Mouse (Mus musculus): ENCODE results near the gene Cebpa. TPM values are rescaled to one million over a fixed set of nuclear protein-coding genes. Genes with fewer than 3 reads are reported as not detected.

Gene Cebpa
- total RNA-seq, 2 experiments from 2014 or later = 8.0 to 22.5 TPM

DNA sequence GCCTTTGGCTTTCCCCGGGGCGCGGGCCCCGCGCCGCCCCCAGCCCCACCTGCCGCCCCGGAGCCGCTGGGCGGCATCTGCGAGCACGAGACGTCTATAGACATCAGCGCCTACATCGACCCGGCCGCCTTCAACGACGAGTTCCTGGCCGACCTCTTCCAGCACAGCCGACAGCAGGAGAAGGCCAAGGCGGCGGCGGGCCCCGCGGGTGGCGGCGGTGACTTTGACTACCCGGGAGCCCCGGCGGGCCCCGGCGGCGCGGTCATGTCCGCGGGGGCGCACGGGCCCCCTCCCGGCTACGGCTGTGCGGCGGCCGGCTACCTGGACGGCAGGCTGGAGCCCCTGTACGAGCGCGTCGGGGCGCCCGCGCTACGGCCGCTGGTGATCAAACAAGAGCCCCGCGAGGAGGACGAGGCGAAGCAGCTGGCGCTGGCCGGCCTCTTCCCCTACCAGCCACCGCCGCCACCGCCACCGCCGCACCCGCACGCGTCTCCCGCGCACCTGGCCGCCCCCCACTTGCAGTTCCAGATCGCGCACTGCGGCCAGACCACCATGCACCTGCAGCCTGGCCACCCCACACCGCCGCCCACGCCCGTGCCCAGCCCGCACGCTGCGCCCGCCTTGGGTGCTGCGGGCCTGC, 533 bp downstream of the Cebpa start:
- peak in 1 of 2 experiments; percentile 38 for DNase-seq

DNA sequence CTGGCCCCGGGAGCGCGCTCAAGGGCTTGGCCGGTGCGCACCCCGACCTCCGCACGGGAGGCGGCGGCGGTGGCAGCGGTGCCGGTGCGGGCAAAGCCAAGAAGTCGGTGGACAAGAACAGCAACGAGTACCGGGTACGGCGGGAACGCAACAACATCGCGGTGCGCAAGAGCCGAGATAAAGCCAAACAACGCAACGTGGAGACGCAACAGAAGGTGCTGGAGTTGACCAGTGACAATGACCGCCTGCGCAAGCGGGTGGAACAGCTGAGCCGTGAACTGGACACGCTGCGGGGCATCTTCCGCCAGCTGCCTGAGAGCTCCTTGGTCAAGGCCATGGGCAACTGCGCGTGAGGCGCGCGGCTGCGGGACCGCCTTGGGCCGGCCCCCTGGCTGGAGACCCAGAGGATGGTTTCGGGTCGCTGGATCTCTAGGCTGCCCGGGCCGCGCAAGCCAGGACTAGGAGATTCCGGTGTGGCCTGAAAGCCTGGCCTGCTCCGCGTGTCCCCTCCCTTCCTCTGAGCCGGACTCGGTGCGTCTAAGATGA, 1.1 kb downstream of the Cebpa start:
- DNase-seq = peak; percentile 43 to 61

- no peak for DNase-seq
These were observed 2.1 kb downstream of the Cebpa start for GRCm38 (mm10) chr7:35121150-35121549.

DNA sequence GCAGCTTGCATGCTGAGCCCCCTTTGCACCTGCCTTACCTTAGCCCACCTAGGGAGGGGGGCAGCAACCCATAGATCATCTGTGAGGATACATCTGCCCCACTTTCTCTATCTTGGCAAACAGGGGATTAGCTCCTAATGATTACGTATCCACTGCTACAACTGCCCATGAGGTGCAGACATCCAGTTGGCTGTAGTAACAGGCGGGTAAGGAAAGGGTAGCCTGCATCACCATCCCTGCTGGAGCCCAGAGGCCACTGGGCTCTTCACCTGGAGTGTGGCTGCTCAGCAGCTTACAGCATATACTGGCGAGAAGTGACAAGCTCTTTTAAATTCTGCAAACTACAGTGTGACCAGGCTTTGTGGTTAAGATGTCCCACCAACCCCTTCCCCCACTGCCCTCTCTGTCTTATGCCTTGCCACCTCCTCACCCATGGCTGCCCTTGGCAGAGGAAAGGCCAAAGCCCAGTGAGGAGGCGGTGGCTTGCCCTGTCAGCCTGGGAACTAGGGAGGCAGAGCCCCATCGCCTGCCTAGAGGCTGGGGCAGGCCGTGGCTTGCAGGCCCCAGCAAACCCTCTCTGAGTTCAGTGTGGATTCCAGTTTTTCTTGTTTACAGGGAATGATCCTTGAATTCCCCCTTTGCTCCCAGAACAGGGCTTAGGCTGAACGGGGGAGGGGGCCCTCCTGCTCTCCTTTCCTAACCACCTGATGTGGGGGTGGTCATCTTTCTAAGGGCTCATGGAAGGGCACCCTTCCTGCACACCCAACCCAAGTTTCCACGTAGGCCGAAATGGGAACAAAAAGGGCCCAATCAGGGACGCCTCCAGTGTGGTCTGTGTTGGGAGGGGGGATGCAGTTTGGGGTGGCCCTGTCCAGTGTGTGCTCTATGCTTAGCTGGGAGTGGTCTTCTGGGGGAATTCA, 3.6 kb downstream of the Cebpa start:
- no peak for DNase-seq

DNA sequence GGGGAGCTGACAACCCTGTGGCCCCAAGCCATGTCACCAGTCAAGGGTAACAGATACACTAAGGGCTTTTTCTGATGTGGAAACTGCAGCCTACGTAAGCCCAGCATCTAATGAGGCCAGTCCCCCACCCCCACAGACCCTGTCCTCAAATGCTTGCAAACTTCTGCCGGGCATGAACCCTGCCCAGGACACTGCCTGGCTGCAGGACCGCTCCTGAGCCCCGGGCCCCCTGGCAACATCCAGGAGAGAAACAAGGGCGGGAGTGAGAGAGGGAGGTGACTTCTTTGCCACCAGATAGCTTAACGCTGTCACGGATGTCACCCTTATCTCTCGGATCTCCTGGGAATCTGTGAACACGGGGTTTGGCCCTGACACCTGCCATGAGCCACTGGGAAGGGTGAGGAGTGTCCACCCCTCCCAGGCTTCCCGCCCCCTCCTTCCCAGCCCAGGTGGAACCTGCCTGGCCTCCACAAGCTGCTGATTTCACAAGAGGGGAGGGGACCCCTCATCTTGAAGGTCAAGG, 4.4 kb downstream of the Cebpa start:
- no peak for DNase-seq

DNA sequence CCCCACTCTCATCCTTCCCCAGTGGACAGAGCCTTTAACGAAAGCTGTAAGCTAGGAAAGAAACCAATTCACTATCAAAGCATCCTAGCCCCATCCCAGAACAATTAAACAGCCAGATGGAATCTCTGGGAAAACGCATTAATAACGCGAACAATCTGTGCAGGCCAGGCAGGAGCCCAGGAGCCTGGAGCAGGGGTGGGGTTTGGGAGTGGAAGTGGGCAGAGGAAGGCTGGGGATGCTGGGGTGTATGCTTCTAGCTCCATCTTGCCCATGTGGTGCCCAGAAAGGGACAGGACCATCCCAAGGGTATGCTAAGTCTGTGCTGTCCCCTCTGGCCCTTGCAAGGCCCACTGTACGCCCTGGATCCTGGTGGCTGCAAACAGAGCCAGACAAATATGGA, 5.1 kb downstream of the Cebpa start:
- no peak for DNase-seq

GRCm38 (mm10) chr7:35124745-35125144, 5.7 kb downstream of the Cebpa start:
- DNase-seq = no peak

GRCm38 (mm10) chr7:35125971-35126370, 6.9 kb downstream of the Cebpa start:
- DNase-seq = no peak

DNA sequence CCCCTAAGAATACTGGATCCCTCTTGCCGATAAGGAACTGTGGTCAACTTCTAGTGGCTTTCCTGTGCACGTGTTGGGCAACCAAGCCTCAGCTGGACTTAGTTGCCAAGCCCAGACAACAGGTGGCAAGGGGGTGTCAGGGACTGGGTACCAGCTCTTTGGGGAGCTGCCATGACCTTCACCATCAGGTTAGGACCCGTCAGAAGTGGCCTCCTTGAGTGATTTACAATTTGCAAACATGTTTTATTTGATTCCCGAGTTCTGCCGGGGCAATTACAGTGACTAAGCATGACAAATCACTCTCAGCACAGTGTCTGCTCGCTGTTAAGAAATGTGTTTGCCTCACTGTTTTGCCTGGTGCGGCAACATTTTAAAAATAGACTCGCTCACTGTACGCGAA, 7.9 kb downstream of the Cebpa start:
- no peak for DNase-seq

- DNase-seq = no peak
These were observed 8.6 kb downstream of the Cebpa start for GRCm38 (mm10) chr7:35127721-35128120.

- no peak for DNase-seq
These were observed 9.8 kb downstream of the Cebpa start for GRCm38 (mm10) chr7:35128677-35129567.

DNA sequence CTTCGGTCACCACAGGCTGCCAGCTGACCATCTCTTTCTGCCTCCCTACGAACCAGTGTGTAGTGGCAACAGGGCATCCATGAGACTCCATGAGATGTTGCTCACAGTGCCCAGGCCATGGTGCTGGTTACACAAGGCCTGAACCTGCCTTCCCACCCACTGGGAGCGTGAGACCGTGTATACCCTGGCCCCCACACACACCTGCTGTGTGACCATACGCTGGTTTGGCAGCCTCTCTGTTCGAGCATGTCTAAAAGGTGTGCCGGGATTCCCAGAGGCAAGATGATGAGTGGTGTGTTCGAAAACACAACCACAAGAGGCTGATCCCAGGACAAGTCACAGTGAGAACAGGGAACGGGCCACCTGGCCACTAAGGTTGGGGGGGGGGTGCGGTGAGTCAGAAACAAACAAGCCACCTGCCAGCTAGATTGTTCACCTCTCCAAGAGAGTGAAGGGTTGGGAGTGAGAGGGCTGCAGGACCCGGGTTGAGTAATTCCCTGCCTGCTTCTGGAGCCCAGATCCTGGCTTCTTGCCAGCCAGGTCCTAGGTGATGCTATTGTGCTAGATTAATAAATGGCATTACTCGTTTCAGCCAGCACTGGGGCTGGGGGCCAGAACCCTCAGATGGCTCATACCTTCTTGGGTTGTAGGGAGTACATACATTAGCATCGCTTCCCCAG, 11.1 kb downstream of the Cebpa start:
- DNase-seq = no peak

DNA sequence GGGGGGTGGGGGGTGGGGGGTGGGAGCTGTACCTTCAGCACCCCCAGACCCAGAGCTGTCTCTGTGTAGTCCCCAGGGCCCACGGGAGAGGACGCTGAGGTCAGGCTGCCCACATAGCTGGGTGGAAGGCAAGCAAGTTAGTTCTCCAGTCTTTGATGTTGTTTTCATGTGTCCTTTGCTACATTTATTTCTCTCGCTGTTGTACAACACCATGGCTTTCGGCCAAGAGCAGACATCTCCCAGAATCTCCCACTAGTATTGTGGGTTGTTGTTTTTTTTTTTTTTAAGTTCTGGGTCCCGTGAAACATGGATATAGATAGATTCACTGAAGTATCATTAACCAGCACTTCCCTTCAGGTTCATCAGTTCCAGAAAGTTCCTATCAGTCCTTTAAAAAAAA, 11.8 kb downstream of the Cebpa start:
- DNase-seq = no peak

DNA sequence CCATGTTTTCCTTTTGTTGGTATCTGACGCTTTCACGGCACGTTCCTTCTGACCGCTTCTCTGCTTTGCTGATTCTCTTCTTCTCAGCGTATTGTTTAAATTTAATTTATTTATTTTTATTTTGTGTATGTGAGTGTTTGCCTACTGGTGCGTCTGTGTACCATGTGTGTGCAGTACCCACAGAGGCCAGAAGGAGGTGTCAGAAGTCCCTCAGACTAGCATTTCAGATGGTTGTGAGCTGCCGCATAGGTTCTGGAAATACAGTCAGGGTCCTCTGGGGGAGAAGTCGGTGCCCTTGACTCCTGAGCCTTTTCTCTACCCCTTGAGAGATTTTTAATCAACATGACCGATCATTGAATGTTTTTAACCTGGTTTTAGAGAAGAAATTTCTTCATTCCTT, 12.5 kb downstream of the Cebpa start:
- DNase-seq = no peak

DNA sequence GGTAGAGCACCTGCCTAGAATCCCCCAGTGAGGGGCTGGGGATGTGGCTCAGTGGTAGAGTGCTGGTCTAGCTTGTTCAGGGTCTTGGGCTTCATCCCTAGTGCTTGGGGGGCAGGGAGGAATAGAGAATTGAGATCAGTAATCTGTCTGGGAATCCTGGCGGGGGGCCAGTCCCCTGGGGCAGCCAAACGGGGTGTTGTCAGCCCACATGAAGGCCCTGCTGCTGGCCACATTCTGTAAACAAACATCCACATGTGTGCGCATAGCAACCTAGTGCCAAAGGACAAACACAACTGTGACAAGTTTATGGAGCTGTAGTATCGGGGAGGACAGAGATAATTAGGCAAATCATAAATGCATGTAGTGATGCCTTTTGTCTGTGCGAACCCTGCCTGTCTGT, 15.5 kb downstream of the Cebpa start:
- DNase-seq = no peak

- no peak for DNase-seq
These were observed 18.4 kb downstream of the Cebpa start for GRCm38 (mm10) chr7:35137524-35137923.

- no peak for DNase-seq
These were observed 19.4 kb downstream of the Cebpa start for GRCm38 (mm10) chr7:35138481-35138880.

- DNase-seq = no peak
These were observed 20.8 kb downstream of the Cebpa start for GRCm38 (mm10) chr7:35139880-35140279.

DNA sequence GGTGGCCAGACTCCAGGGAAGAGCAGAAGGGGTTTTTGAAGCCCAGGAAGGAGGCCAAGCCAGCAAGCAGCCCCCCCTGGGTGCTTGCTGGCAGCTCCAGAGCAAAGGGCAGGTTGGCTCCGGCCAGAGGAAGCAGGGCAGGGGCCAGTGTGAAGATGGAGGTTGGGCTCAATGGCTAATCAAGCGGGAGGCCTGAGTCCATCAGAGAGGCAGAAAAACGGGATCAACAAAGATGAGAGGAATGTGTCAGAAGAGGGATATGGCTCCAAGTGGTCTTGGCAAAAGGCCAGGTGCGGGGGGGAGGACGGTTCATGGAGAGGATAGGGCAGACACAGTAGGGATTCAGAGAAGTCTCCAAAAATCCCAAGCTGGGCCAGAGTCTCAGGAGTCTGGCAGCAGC, 22.4 kb downstream of the Cebpa start:
- no peak for DNase-seq

- DNase-seq = no peak
These were observed 23.4 kb downstream of the Cebpa start for GRCm38 (mm10) chr7:35142522-35142921.

DNA sequence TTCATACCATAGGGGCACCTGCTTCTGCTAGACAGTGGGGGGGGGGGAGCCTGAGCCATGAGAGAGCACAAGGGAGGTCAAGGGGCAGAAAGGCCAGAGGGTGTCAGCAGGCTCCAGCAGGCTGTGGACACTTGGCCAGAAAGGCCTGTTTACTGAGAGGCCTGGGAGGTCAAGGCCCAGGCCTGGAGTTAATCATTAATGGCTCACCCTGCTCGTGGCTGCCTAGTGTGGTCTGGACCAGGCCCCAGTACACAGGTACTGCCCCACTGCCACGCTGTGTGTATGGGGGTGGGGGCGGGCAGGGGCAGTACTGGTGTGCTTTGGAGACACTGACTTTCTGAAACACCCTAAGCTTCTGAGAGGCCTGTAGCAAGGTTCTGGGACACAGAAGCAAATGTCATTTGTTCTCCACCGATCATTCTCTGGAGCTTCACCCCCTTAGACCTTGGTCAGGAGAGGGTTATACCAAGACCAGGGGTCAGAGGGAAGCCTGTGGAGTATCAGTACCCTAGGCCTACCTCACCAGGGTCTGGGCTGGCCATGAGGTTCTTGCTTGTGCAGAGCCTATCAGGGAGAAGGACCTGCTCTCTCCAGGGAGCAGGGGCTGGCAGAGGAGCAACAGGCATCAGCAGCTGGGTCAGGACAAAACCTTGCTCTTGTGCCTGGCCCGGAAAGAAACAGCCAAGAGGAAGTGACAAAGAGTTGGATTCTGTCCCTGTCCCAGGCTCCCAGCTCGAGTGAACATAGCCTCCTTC, 24.9 kb downstream of the Cebpa start:
- no peak for DNase-seq
